ENCODE assay signal across 16 mouse cellular contexts in the genomic region with DNA sequence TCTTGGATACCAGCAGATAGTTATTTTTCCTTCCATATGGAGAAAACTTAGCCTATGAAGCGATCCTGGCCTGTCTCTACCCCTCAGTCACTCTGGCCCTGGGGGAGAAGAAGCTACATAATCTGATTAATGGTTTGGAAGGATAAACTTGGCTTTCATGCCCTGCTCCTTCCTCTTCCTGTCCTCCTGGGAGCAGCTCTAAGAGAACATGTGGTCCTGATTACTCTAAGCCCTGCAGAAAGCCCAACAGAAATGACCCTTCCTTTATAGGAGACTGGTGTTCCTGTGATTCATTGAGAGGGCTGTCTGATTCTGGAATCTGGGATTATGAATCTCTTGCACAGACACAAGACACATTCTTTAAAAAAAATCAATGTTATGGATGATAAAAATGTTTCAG.
A peak's percentile ranks its signal among the peaks of the same experiment; 100 is the strongest.
DNase-seq lines count a peak whose midpoint lies in the region; ATAC-seq and TF ChIP-seq lines count a peak whose summit lies in the region.
"Had no signal": no experiment of that assay in that cellular context is flagged by ENCODE, and none has a peak within 500 bp of the region (broad histone marks: within the 10 kb centered on the region; RNA-seq: fewer than 3 reads in every experiment).

No protein-coding gene starts in this region.

- H3K27me3 ChIP-seq in heart, embryonic 10.5 days (ENCODE audit: insufficient read depth, poor library complexity, severe bottlenecking), result no peaks in the 10 kb centered on the region
- no peaks in the 10 kb centered on the region for H3K27me3 ChIP-seq in lung, embryonic 14.5 days (ENCODE audit: insufficient read depth, low read length)
- H3K27me3 ChIP-seq in embryonic facial prominence, embryonic 12.5 days, result no peaks in the 10 kb centered on the region
- H3K27me3 ChIP-seq in forebrain, embryonic 15.5 days, result no peaks in the 10 kb centered on the region
- H3K27me3 ChIP-seq: heart, embryonic 15.5 days had no signal

- H3K9me3 ChIP-seq in heart, embryonic 10.5 days, result no peaks in the 10 kb centered on the region
- no peaks in the 10 kb centered on the region for H3K9me3 ChIP-seq in lung, embryonic 14.5 days (ENCODE audit: low read depth, low read length)
- H3K9me3 ChIP-seq in embryonic facial prominence, embryonic 12.5 days, result no peaks in the 10 kb centered on the region
- no peaks in the 10 kb centered on the region for H3K9me3 ChIP-seq in forebrain, embryonic 15.5 days
- H3K9me3 ChIP-seq: G1E; heart, embryonic 15.5 days had no signal

- 68% methylated on average over 1 of the region's 1 CpGs for WGBS in heart, embryonic 10.5 days
- 38% methylated on average over 1 of the region's 1 CpGs for WGBS in lung, embryonic 14.5 days
- 21% methylated on average over 1 of the region's 1 CpGs for WGBS in embryonic facial prominence, embryonic 12.5 days
- 91% methylated on average over 1 of the region's 1 CpGs for WGBS in forebrain, embryonic 15.5 days

- ATAC-seq in lung, embryonic 14.5 days (ENCODE audit: insufficient read depth), result no peak
- no peak for ATAC-seq in embryonic facial prominence, embryonic 12.5 days (ENCODE audit: insufficient number of reproducible peaks, insufficient read depth, low FRiP score, low TSS enrichment)
- ATAC-seq in forebrain, embryonic 15.5 days (replicated peaks), result no peak

- no peak overlapping the region for H3K9ac ChIP-seq in lung, embryonic 14.5 days
- no peak overlapping the region for H3K9ac ChIP-seq in embryonic facial prominence, embryonic 12.5 days
- no peak overlapping the region for H3K9ac ChIP-seq in forebrain, embryonic 15.5 days (replicated peaks)
- H3K9ac ChIP-seq: heart, embryonic 15.5 days; hindbrain, embryonic 14.5 days; liver, embryonic 14.5 days had no signal

- H3K36me3 ChIP-seq in heart, embryonic 10.5 days, result no peaks in the 10 kb centered on the region
- H3K36me3 ChIP-seq in lung, embryonic 14.5 days (ENCODE audit: insufficient read depth), result no peaks in the 10 kb centered on the region
- no peaks in the 10 kb centered on the region for H3K36me3 ChIP-seq in embryonic facial prominence, embryonic 12.5 days
- no peaks in the 10 kb centered on the region for H3K36me3 ChIP-seq in forebrain, embryonic 15.5 days
- H3K36me3 ChIP-seq: G1E; heart, embryonic 15.5 days had no signal

- H3K27ac ChIP-seq in heart, embryonic 10.5 days, result no peak overlapping the region
- H3K27ac ChIP-seq in lung, embryonic 14.5 days (ENCODE audit: low read depth), result no peak overlapping the region
- 0 out of 2 replicates have a peak overlapping the region, but pooled peaks have one; percentile 23 for H3K27ac ChIP-seq in embryonic facial prominence, embryonic 12.5 days
- H3K27ac ChIP-seq in forebrain, embryonic 15.5 days (replicated peaks), result no peak overlapping the region
- H3K27ac ChIP-seq: heart, embryonic 15.5 days; hindbrain, embryonic 14.5 days; liver, embryonic 14.5 days had no signal

- H3K4me3 ChIP-seq in heart, embryonic 10.5 days, result no peak overlapping the region
- no peak overlapping the region for H3K4me3 ChIP-seq in lung, embryonic 14.5 days (ENCODE audit: low read depth, low read length)
- no peak overlapping the region for H3K4me3 ChIP-seq in embryonic facial prominence, embryonic 12.5 days
- no peak overlapping the region for H3K4me3 ChIP-seq in forebrain, embryonic 15.5 days
- H3K4me3 ChIP-seq: heart, embryonic 15.5 days had no signal

- TF ChIP-seq CTCF in lung, embryonic 14.5 days (IDR thresholded peaks at IDR 0.05; ENCODE audit: low read depth), result no peak

- no peaks in the 10 kb centered on the region for H3K4me1 ChIP-seq in heart, embryonic 10.5 days
- H3K4me1 ChIP-seq in lung, embryonic 14.5 days (ENCODE audit: insufficient read depth), result peaks cover 15% of the 10 kb centered on the region; the same call in 1 of the 2 replicates
- peaks cover 5% of the 10 kb centered on the region; the same call in 1 of the 2 replicates for H3K4me1 ChIP-seq in embryonic facial prominence, embryonic 12.5 days
- H3K4me1 ChIP-seq in forebrain, embryonic 15.5 days, result 0 out of 2 replicates have a peak, but pooled peaks cover 3% of the 10 kb centered on the region
- H3K4me1 ChIP-seq: heart, embryonic 15.5 days had no signal

- DNase-seq in heart, adult 18-20 months, result peak; percentile 7 to 41
- no peak for DNase-seq in heart, embryonic 10.5 days (ENCODE audit: low spot score)
- DNase-seq in lung, embryonic 14.5 days, result peak; percentile 41
- DNase-seq in lung, postnatal 4 days, result no peak
- peak; percentile 3 for DNase-seq in retina, postnatal 1 day
- no peak for DNase-seq in urinary bladder, postnatal 25 days (ENCODE audit: low spot score)
- DNase-seq: adrenal gland, postnatal 25 days; cerebellum, postnatal 36 days; right cerebral cortex, postnatal 25 days; thymus, adult 18-20 months had no signal

- H3K4me2 ChIP-seq in lung, embryonic 14.5 days, result no peak overlapping the region
- H3K4me2 ChIP-seq in embryonic facial prominence, embryonic 12.5 days (replicated peaks), result no peak overlapping the region
- H3K4me2 ChIP-seq in forebrain, embryonic 15.5 days (replicated peaks), result no peak overlapping the region
- H3K4me2 ChIP-seq: heart, embryonic 15.5 days; hindbrain, embryonic 14.5 days had no signal

Comparison
In these comparisons a context has a peak if more than half of its experiments do, and no peak if none do; other contexts are left out.
1. DNase-seq: peak in heart, adult 18-20 months (2 of 2), lung, embryonic 14.5 days (single experiment) and retina, postnatal 1 day (single experiment); none in heart, embryonic 10.5 days (single experiment), lung, postnatal 4 days (0 of 2) and urinary bladder, postnatal 25 days (single experiment).